Mouse (Mus musculus) bone marrow macrophage, adult 2 months (primary cell): ENCODE measurements at regions not wholly inside any gene's neighbourhood (a gene's known extent, or its start where the extent isn't known, plus 50 kb on each side); places are given as distances from the start of the nearest gene placed in this dataset.

Experiments
- CTCF ChIP-seq: IDR thresholded peaks from 2 replicates; pipeline ENCODE4 v1.5.1; 2012; ENCODE audit warnings: low read depth, mild to moderate bottlenecking, low read length, moderate library complexity
- POLR2A ChIP-seq: IDR thresholded peaks from 2 replicates; pipeline ENCODE4 v1.6.1; 2012; ENCODE audit warnings: mild to moderate bottlenecking, low read depth, low read length, borderline replicate concordance

- no peak for TF ChIP-seq CTCF
- no peak for TF ChIP-seq POLR2A
These were observed 724.9 kb downstream of the Brinp3 start for GRCm38 (mm10) chr1:147219438-147219837.
